Mouse (Mus musculus) midbrain, embryonic 11.5 days (tissue): ENCODE measurements around the gene Slc2a5. TPM values are rescaled to one million over a fixed set of nuclear protein-coding genes. Genes with fewer than 3 reads are reported as not detected.

ENCODE experiments used
- ATAC-seq: fragments of 200-750 bp; cut with Nextera tagmentation; 2 replicates; pipeline ENCODE4 v1.8.0; 2017; ENCODE audit warnings: moderate TSS enrichment, moderate library complexity; ENCODE audit not compliant: low FRiP score
- DNase-seq: peaks from one replicate; pipeline ENCODE4 v3.0.0; 2015; ENCODE audit warnings: low spot score; ENCODE audit errors: missing footprints
- H3K27ac ChIP-seq: fragments of 300-500 bp; sonication (generic); 2 replicates; pipeline ENCODE4 v1.5.1; 2014; ENCODE audit warnings: low read depth, low read length
- H3K27me3 ChIP-seq: fragments of 300-500 bp; sonication (generic); 2 replicates; pipeline ENCODE4 v1.6.1; 2014; ENCODE audit warnings: mild to moderate bottlenecking, low read length, moderate library complexity, mixed read lengths; ENCODE audit not compliant: control insufficient read depth, insufficient read depth
- H3K36me3 ChIP-seq: fragments of 300-500 bp; sonication (generic); 2 replicates; pipeline ENCODE4 v1.6.1; 2014; ENCODE audit warnings: mild to moderate bottlenecking, low read length, moderate library complexity, mixed read lengths; ENCODE audit not compliant: control insufficient read depth, insufficient read depth
- H3K4me1 ChIP-seq: fragments of 300-500 bp; sonication (generic); 2 replicates; pipeline ENCODE4 v1.6.1; 2014; ENCODE audit warnings: low read length; ENCODE audit not compliant: control insufficient read depth, insufficient read depth
- H3K4me2 ChIP-seq: fragments of 300-500 bp; sonication (generic); 2 replicates; pipeline ENCODE4 v1.6.1; 2014; ENCODE audit warnings: mild to moderate bottlenecking, moderate library complexity
- H3K4me3 ChIP-seq: fragments of 300-500 bp; sonication (generic); 2 replicates; pipeline ENCODE4 v1.5.1; 2014; ENCODE audit warnings: low read depth, low read length
- H3K9ac ChIP-seq: fragments of 300-500 bp; sonication (generic); 2 replicates; pipeline ENCODE4 v1.6.1; 2014; ENCODE audit warnings: low read length
- H3K9me3 ChIP-seq: fragments of 300-500 bp; sonication (generic); 2 replicates; pipeline ENCODE4 v1.6.1; 2016; ENCODE audit warnings: low read length; ENCODE audit not compliant: control insufficient read depth
- WGBS: fragments of 180-500 bp; shearing (Covaris S2); extraction: QIAGEN DNeasy Blood & Tissue Kit; methylation state at CpG from one replicate; pipeline ENCODE4 v1.1.7; 2014; 5-methylcytosine and 5-hydroxymethylcytosine counted together
- polyA plus RNA-seq: library from polyadenylated mRNA; unstranded; fragments of >200 nt; fragmentation: Nextera tagmentation; extraction: Ambion mirVana; gene quantifications from 2 replicates; pipeline ENCODE4 v1.2.1, GENCODE M21; 2014

The Slc2a5 gene
- polyA plus RNA-seq, 1 experiment from 2014 or later: 1.6 TPM

DNA sequence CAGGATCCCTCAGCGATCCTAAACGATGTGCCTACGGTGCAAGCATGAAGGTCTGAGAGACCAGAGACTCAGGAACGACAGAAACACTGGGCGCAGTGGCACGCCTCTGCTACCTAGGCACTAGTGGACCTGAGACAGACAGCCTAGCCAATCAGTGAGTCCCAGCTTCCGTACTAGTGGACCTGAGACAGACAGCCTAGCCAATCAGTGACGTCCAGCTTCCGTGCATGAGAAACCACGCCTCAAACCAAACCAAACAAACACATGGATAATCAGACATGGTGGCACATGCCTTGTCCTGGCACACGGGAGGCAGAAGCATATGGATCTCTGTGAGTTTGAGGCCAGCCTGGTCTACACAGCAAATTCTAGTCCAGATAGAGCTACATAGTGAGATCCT lies 69.2 kb downstream of the Slc2a5 start:
- H3K27me3 ChIP-seq: no peaks in the 10 kb centered on the region
- 52% methylated on average over 11 of the region's 11 CpGs for WGBS
- no peaks in the 10 kb centered on the region for H3K36me3 ChIP-seq
- no peaks in the 10 kb centered on the region for H3K4me1 ChIP-seq
- ATAC-seq (no peak), DNase-seq (no peak)
- H3K4me3 ChIP-seq: no peak overlapping the region
- H3K4me2 ChIP-seq: no peak overlapping the region
- no peaks in the 10 kb centered on the region for H3K9me3 ChIP-seq
- no peak overlapping the region for H3K9ac ChIP-seq
- H3K27ac ChIP-seq: no peak overlapping the region

DNA sequence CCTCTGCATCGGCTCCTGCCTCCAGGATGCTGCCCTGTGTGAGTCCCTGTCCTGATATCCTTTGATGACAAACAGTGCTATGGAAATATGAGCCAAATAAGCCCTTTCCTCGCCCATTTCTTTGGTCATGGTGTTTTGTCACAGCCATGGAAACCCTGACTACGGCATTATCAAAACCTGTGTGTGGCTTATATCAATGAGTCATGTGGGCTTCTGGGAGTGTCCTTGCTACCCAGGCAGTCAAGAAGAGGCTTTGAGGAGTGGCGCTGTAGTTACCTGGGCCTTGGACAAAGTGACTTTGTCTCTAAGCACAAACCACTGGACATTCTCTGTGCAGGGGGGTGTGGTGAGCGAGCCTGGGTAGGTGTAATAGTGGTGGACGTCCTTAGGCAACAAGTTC lies 73.1 kb downstream of the Slc2a5 start:
- no peak overlapping the region for H3K4me2 ChIP-seq
- no peaks in the 10 kb centered on the region for H3K27me3 ChIP-seq
- DNase-seq (no peak), ATAC-seq (no peak)
- H3K4me1 ChIP-seq: no peaks in the 10 kb centered on the region
- no peak overlapping the region for H3K27ac ChIP-seq
- no peak overlapping the region for H3K9ac ChIP-seq
- H3K9me3 ChIP-seq: no peaks in the 10 kb centered on the region
- 81% methylated on average over 6 of the region's 6 CpGs for WGBS
- H3K4me3 ChIP-seq: no peak overlapping the region
- H3K36me3 ChIP-seq: no peaks in the 10 kb centered on the region

Other genes starting within 250 kb of the Slc2a5 start
- gene Spsb1, start 164.2 kb upstream of the Slc2a5 start, polyA plus RNA-seq: 6.3 and 7.5 TPM in 2 replicates
- 1.7 and 2.4 TPM in 2 replicates for gene H6pd, start 110.3 kb upstream of the Slc2a5 start, polyA plus RNA-seq
- gene Gpr157, start 31.9 kb upstream of the Slc2a5 start, polyA plus RNA-seq: 0.10 and 0.15 TPM in 2 replicates
- gene Slc2a7, start 29.7 kb downstream of the Slc2a5 start, polyA plus RNA-seq: not detected in 2 replicates
- 0.25 TPM in 1 of 2 replicates, not detected in the other for gene Car6, start 82.0 kb downstream of the Slc2a5 start, polyA plus RNA-seq
- gene Eno1, start 117.4 kb downstream of the Slc2a5 start, polyA plus RNA-seq: 1,438 and 1,518 TPM in 2 replicates
- 34.2 and 36.8 TPM in 2 replicates for gene Rere, start 162.4 kb downstream of the Slc2a5 start, polyA plus RNA-seq